Mouse (Mus musculus) hindbrain, embryonic 15.5 days (tissue): ENCODE data around the gene Jam2. TPM values are rescaled to one million over a fixed set of nuclear protein-coding genes. Genes with fewer than 3 reads are reported as not detected.
A peak's percentile ranks its signal among the peaks of the same experiment; 100 is the strongest.

ENCODE experiments used
- ATAC-seq: fragments of 200-750 bp; cut with Nextera tagmentation; 2 replicates; pipeline ENCODE4 v1.8.0; 2017; ENCODE audit warnings: low read depth, moderate number of reproducible peaks, moderate TSS enrichment; ENCODE audit not compliant: low FRiP score
- H3K27ac ChIP-seq: fragments of 300-500 bp; sonication (generic); replicated peaks from 2 replicates; pipeline ENCODE4 v1.5.1; 2015; ENCODE audit warnings: mild to moderate bottlenecking, inconsistent platforms
- H3K27me3 ChIP-seq: fragments of 300-500 bp; sonication (generic); 2 replicates; pipeline ENCODE4 v1.6.1; 2015; ENCODE audit warnings: control low read depth, inconsistent platforms
- H3K36me3 ChIP-seq: fragments of 300-500 bp; sonication (generic); 2 replicates; pipeline ENCODE4 v1.6.1; 2015; ENCODE audit warnings: control low read depth, inconsistent platforms
- H3K4me1 ChIP-seq: fragments of 300-500 bp; sonication (generic); replicated peaks from 2 replicates; pipeline ENCODE4 v1.6.1; 2015; ENCODE audit warnings: control low read depth, inconsistent platforms
- H3K4me2 ChIP-seq: fragments of 300-500 bp; sonication (generic); 2 replicates; pipeline ENCODE4 v1.6.1; 2015; ENCODE audit warnings: moderate library complexity, mild to moderate bottlenecking, inconsistent platforms
- H3K4me3 ChIP-seq: fragments of 300-500 bp; sonication (generic); 2 replicates; pipeline ENCODE4 v1.5.1; 2015; ENCODE audit warnings: mild to moderate bottlenecking, inconsistent platforms
- H3K9ac ChIP-seq: fragments of 300-500 bp; sonication (generic); 2 replicates; pipeline ENCODE4 v1.6.1; 2015; ENCODE audit warnings: inconsistent platforms
- H3K9me3 ChIP-seq: fragments of 300-500 bp; sonication (generic); 2 replicates; pipeline ENCODE4 v1.6.1; 2016; ENCODE audit warnings: control low read depth, inconsistent platforms
- WGBS: fragments of 180-500 bp; shearing (Covaris S2); methylation state at CpG from one replicate; pipeline ENCODE4 v1.1.7; 2015; 5-methylcytosine and 5-hydroxymethylcytosine counted together
- polyA plus RNA-seq: library from polyadenylated mRNA; unstranded; fragments of >200 nt; fragmentation: Nextera tagmentation; extraction: Ambion mirVana; gene quantifications from 2 replicates; pipeline ENCODE4 v1.2.1, GENCODE M21; 2015

Jam2 gene
- polyA plus RNA-seq, 1 experiment from 2014 or later, result 23.1 TPM

- Histone ChIP-seq H3K4me2 (no peak overlapping the region), H3K27me3 (no peaks in the 10 kb centered on the region), H3K4me1 (peaks cover 24% of the 10 kb centered on the region), H3K9ac (no peak overlapping the region), H3K4me3 (no peak overlapping the region), H3K27ac (no peak overlapping the region), H3K36me3 (no peaks in the 10 kb centered on the region), H3K9me3 (no peaks in the 10 kb centered on the region)
- ATAC-seq, result no peak
- 97% methylated on average over 2 of the region's 2 CpGs for WGBS
Measured at GRCm38 (mm10) chr16:84771461-84771860, 2.5 kb upstream of the Jam2 start.

DNA sequence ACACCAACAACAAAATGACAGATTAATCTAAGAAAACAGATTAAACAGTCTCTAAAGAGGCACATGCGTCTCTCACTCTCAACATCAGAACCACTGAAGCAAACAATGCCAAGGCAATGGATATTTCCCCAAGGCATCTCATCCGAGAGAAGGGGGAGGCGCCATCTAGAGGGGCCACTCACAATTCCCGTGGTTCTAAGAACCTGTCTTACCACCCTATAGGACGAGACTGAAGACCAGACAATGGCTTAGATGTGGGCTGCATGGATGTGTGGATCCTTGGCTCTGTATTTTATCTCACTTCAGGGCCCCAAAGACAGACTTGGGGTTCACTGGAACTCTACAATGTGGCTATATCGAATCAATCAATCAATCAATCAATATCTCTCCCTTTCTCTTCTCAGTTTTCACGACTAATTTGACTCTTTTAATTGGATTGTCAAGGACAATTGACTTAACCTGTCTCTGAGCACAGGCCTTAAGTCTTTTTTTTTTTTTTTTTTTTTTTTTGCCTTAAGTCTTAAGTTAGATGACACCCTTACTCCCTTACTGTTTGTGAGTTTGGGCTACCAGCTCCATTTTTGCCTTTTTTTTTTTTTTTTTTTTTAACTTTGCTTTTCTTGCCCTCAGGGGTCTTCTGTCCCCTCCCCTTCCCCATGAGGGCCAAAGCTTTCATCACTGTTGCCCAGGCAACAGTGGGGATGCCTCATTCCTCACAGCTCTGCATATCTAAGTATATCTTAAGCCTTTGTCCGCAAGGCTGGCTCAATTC, 1.2 kb upstream of the Jam2 start:
- ATAC-seq, result no peak
- whole genome bisulfite sequencing, result 6% methylated on average over 8 of the region's 8 CpGs

GRCm38 (mm10) chr16:84773268-84773861, 558 bp upstream of the Jam2 start:
- Histone ChIP-seq H3K4me2 (peak overlapping the region; percentile 99), H3K9me3 (no peaks in the 10 kb centered on the region), H3K4me3 (peak overlapping the region; percentile 87), H3K4me1 (peaks cover 24% of the 10 kb centered on the region), H3K9ac (peak overlapping the region; percentile 68), H3K36me3 (no peaks in the 10 kb centered on the region), H3K27me3 (no peaks in the 10 kb centered on the region), H3K27ac (peak overlapping the region; percentile 87)
- under 1% methylated on average over 15 of the region's 15 CpGs for WGBS
- ATAC-seq, result no peak; the same call in 1 of the 2 replicates

More for the DNA sequence above, 1.2 kb upstream of the Jam2 start:
- H3K36me3 ChIP-seq, result no peaks in the 10 kb centered on the region
- H3K27me3 ChIP-seq, result no peaks in the 10 kb centered on the region
- H3K9me3 ChIP-seq, result no peaks in the 10 kb centered on the region
- peak overlapping the region; percentile 99 for H3K4me2 ChIP-seq
- no peak overlapping the region for H3K9ac ChIP-seq
- H3K4me3 ChIP-seq, result peak overlapping the region; percentile 87
- peaks cover 24% of the 10 kb centered on the region for H3K4me1 ChIP-seq
- H3K27ac ChIP-seq, result no peak overlapping the region

- H3K4me3 ChIP-seq, result peak overlapping the region; percentile 87
- H3K4me2 ChIP-seq, result peak overlapping the region; percentile 99
- H3K36me3 ChIP-seq, result no peaks in the 10 kb centered on the region
- peak overlapping the region; percentile 68 for H3K9ac ChIP-seq
- H3K27me3 ChIP-seq, result no peaks in the 10 kb centered on the region
- no peaks in the 10 kb centered on the region for H3K9me3 ChIP-seq
- under 1% methylated on average over 23 of the region's 23 CpGs for WGBS
- peak; percentile 58 for ATAC-seq
- peaks cover 24% of the 10 kb centered on the region for H3K4me1 ChIP-seq
- peak overlapping the region; percentile 87 for H3K27ac ChIP-seq
Measured at GRCm38 (mm10) chr16:84774761-84775231, 873 bp downstream of the Jam2 start.

DNA sequence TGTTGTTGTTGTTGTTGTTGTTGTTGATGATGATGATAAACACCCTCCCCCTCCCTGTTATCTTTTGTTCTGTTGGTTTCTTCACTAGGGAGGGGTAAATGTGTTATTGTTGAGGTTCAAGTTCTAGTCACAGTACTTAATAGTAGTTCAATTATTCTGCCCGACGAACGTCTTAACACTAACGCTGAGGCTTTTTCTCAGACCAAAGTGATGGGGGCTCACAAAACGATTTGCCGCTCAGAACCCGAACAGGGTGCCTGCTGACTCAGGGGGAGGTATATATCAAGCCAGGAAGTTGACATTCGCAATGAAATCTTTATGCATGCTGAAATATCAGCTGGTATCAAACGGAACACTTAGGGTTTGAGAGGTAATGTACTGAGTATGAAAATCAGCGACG, 1.4 kb downstream of the Jam2 start:
- H3K27ac ChIP-seq, result peak overlapping the region; percentile 87

GRCm38 (mm10) chr16:84776089-84776784, 2.3 kb downstream of the Jam2 start:
- WGBS, result 45% methylated on average over 7 of the region's 7 CpGs
- ATAC-seq, result no peak
- Histone ChIP-seq H3K4me1 (peaks cover 24% of the 10 kb centered on the region), H3K36me3 (no peaks in the 10 kb centered on the region), H3K9ac (no peak overlapping the region), H3K27me3 (no peaks in the 10 kb centered on the region), H3K4me3 (peak overlapping the region; percentile 87), H3K27ac (no peak overlapping the region), H3K9me3 (no peaks in the 10 kb centered on the region), H3K4me2 (peak overlapping the region; percentile 99)

More for the DNA sequence above, 1.4 kb downstream of the Jam2 start:
- Histone ChIP-seq H3K4me2 (peak overlapping the region; percentile 99), H3K4me3 (peak overlapping the region; percentile 87), H3K27me3 (no peaks in the 10 kb centered on the region), H3K9ac (peak overlapping the region; percentile 68), H3K4me1 (peaks cover 24% of the 10 kb centered on the region), H3K9me3 (no peaks in the 10 kb centered on the region), H3K36me3 (no peaks in the 10 kb centered on the region)
- 15% methylated on average over 11 of the region's 11 CpGs for WGBS
- no peak for ATAC-seq

DNA sequence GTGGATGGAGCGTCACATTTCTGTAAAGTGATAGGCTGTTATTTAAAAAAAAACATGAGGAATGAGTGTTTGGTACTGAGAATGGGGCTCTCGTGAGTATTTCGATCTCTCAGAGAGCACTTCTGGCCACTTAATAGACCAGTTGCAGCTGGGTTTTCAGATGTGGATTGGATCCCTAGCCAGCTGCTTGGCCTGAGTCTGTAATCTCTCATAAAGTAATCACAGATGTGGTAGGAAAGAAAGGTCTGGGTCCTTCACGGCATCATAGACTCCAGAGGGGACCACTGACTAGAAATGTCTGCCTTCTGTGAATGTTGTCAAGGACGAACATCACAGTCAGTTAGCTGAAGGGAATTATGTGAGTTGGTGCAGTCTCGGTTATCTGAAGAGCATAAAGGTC, 4.5 kb downstream of the Jam2 start:
- H3K4me2 ChIP-seq, result no peak overlapping the region
- H3K4me3 ChIP-seq, result no peak overlapping the region
- WGBS, result 89% methylated on average over 6 of the region's 6 CpGs
- H3K27me3 ChIP-seq, result no peaks in the 10 kb centered on the region
- ATAC-seq, result no peak
- H3K27ac ChIP-seq, result no peak overlapping the region
- no peaks in the 10 kb centered on the region for H3K36me3 ChIP-seq
- H3K9ac ChIP-seq, result no peak overlapping the region
- H3K4me1 ChIP-seq, result peaks cover 20% of the 10 kb centered on the region
- H3K9me3 ChIP-seq, result no peaks in the 10 kb centered on the region

GRCm38 (mm10) chr16:84778861-84779630, 5.1 kb downstream of the Jam2 start:
- H3K36me3 ChIP-seq, result no peaks in the 10 kb centered on the region
- no peak overlapping the region for H3K4me2 ChIP-seq
- H3K27ac ChIP-seq, result no peak overlapping the region
- no peaks in the 10 kb centered on the region for H3K9me3 ChIP-seq
- ATAC-seq, result no peak
- H3K9ac ChIP-seq, result no peak overlapping the region
- H3K27me3 ChIP-seq, result no peaks in the 10 kb centered on the region
- WGBS, result 86% methylated on average over 6 of the region's 6 CpGs
- peaks cover 17% of the 10 kb centered on the region for H3K4me1 ChIP-seq
- no peak overlapping the region for H3K4me3 ChIP-seq

DNA sequence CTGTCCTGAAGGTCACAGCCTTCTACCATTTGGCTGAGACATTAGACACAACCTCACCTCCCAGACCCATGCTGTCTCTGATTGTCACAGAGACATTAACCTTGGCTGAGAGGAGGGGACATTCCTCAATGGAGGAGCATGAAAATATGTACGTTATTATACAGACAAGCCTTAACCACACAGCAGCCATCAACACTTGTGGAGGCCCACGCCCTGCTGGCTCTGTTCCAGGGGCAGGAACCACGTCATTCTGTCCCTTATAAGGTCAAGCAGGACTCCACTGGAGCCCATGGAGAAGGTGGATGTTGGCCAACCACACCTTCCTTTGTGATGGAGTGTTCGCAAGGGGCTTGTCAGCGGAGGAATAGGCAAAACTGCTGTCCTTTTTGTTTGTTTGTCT, 5.8 kb downstream of the Jam2 start:
- Histone ChIP-seq H3K9ac (no peak overlapping the region), H3K4me1 (peaks cover 17% of the 10 kb centered on the region), H3K4me2 (no peak overlapping the region), H3K4me3 (no peak overlapping the region), H3K27me3 (no peaks in the 10 kb centered on the region), H3K36me3 (no peaks in the 10 kb centered on the region), H3K9me3 (no peaks in the 10 kb centered on the region), H3K27ac (no peak overlapping the region)
- 87% methylated on average over 5 of the region's 5 CpGs for WGBS
- ATAC-seq, result no peak

DNA sequence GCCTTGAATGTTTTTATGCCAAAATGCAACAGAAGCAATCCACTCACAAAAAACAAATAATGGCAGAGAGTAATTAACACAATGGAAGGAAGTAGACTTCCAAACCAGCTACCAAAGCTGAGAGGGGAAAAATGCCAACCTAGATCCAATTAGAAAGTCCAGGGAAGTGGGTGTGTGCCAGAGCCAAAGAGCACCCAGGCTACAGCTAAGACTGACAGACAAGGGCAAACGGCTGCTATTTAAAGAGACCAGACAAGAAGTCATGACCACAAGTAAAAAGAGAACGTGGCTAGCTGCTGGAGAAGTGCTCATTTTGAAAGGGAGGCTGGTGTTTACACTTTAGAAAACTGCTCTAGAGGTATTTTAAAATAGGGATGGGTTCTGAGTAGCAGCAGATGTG, 9.4 kb downstream of the Jam2 start:
- ATAC-seq, result no peak
- WGBS, result 58% methylated on average over 2 of the region's 2 CpGs
- no peak overlapping the region for H3K9ac ChIP-seq

GRCm38 (mm10) chr16:84784966-84785365, 11.0 kb downstream of the Jam2 start:
- Histone ChIP-seq H3K9ac (no peak overlapping the region), H3K4me2 (no peak overlapping the region), H3K4me1 (0 out of 2 replicates have a peak, but pooled peaks cover 5% of the 10 kb centered on the region), H3K27me3 (no peaks in the 10 kb centered on the region), H3K27ac (no peak overlapping the region), H3K36me3 (no peaks in the 10 kb centered on the region), H3K4me3 (no peak overlapping the region), H3K9me3 (no peaks in the 10 kb centered on the region)
- no peak for ATAC-seq
- WGBS, result 29% methylated on average over 7 of the region's 7 CpGs

More for the DNA sequence above, 9.4 kb downstream of the Jam2 start:
- H3K4me2 ChIP-seq, result no peak overlapping the region
- no peak overlapping the region for H3K27ac ChIP-seq
- H3K9me3 ChIP-seq, result no peaks in the 10 kb centered on the region
- no peak overlapping the region for H3K4me3 ChIP-seq
- 0 out of 2 replicates have a peak, but pooled peaks cover 5% of the 10 kb centered on the region for H3K4me1 ChIP-seq
- no peaks in the 10 kb centered on the region for H3K27me3 ChIP-seq
- H3K36me3 ChIP-seq, result no peaks in the 10 kb centered on the region
